Mouse (Mus musculus) central nervous system, embryonic 14 days (tissue): ENCODE measurements around the gene Fam181a. TPM values are rescaled to one million over a fixed set of nuclear protein-coding genes. Genes with fewer than 3 reads are reported as not detected.

Source experiments
- polyA plus RNA-seq: library from polyadenylated mRNA; depleted of rRNA; stranded (reverse); fragments of >200 nt; gene quantifications from 2 replicates; pipeline ENCODE4 v1.2.3, GENCODE M21; 2012; rRNA removed

Fam181a gene
- polyA plus RNA-seq = 10.4 and 10.7 TPM in 2 replicates

GRCm38 (mm10) chr12:103310744-103311267 lies at the start of gene Fam181a:
Gene Fam181a (plus strand): TSS chr12:103310975.

GRCm38 (mm10) chr12:103355746-103356414 lies 45.1 kb downstream of the Fam181a start, which contains the start of gene Asb2:
Gene Asb2 (minus strand): TSS chr12:103356001.

Other genes starting within 250 kb of the Fam181a start
- 2.2 and 2.8 TPM in 2 replicates for gene Prima1, start 68.8 kb upstream of the Fam181a start, polyA plus RNA-seq
- 0.92 and 3.1 TPM in 2 replicates for gene Asb2, start 45.0 kb downstream of the Fam181a start, polyA plus RNA-seq
- 14.5 and 15.8 TPM in 2 replicates for gene Otub2, start 77.7 kb downstream of the Fam181a start, polyA plus RNA-seq
- 1.4 and 1.7 TPM in 2 replicates for gene 9330161L09Rik, start 96.8 kb downstream of the Fam181a start, polyA plus RNA-seq
- gene Ddx24, start 114.9 kb downstream of the Fam181a start, polyA plus RNA-seq = 75.6 and 77.3 TPM in 2 replicates
- 17.8 and 30.6 TPM in 2 replicates for gene Ifi27, start 123.2 kb downstream of the Fam181a start, polyA plus RNA-seq
- 11.9 and 19.5 TPM in 2 replicates for gene Ifi27l2a, start 132.7 kb downstream of the Fam181a start, polyA plus RNA-seq
- gene Ifi27l2b, start 146.2 kb downstream of the Fam181a start, polyA plus RNA-seq = not detected in 2 replicates
- gene Ppp4r4, start 221.3 kb downstream of the Fam181a start, polyA plus RNA-seq = 3.6 and 4.4 TPM in 2 replicates